Mouse (Mus musculus) kidney, postnatal 0 days (tissue): ENCODE results near the gene Ryr1. TPM values are rescaled to one million over a fixed set of nuclear protein-coding genes. Genes with fewer than 3 reads are reported as not detected.
A peak's percentile ranks its signal among the peaks of the same experiment; 100 is the strongest.

Experiments used
- ATAC-seq: fragments of 200-750 bp; cut with Nextera tagmentation; replicated peaks from 2 replicates; pipeline ENCODE4 v1.8.0; 2017; ENCODE audit warnings: low read depth, moderate number of reproducible peaks, moderate TSS enrichment, moderate library complexity; ENCODE audit not compliant: low FRiP score
- DNase-seq: peaks from one replicate; pipeline ENCODE4 v3.0.0-alpha.2; 2016; ENCODE audit warnings: low spot score
- H3K27ac ChIP-seq: fragments of 300-500 bp; sonication (generic); 2 replicates; pipeline ENCODE4 v1.5.1; 2014; ENCODE audit warnings: mild to moderate bottlenecking
- H3K27me3 ChIP-seq: fragments of 300-500 bp; sonication (generic); 2 replicates; pipeline ENCODE4 v1.6.1; 2014; ENCODE audit warnings: low read length, mixed read lengths; ENCODE audit not compliant: insufficient read depth
- H3K36me3 ChIP-seq: fragments of 300-500 bp; sonication (generic); 2 replicates; pipeline ENCODE4 v1.6.1; 2014; ENCODE audit warnings: low read length, mixed read lengths; ENCODE audit not compliant: insufficient read depth
- H3K4me1 ChIP-seq: fragments of 300-500 bp; sonication (generic); replicated peaks from 2 replicates; pipeline ENCODE4 v1.6.1; 2014; ENCODE audit warnings: antibody characterized with exemption, low read length, mixed read lengths; ENCODE audit not compliant: insufficient read depth
- H3K4me2 ChIP-seq: fragments of 300-500 bp; sonication (generic); 2 replicates; pipeline ENCODE4 v1.6.1; 2014; ENCODE audit warnings: mild to moderate bottlenecking, low read length, moderate library complexity, mixed read lengths
- H3K4me3 ChIP-seq: fragments of 300-500 bp; sonication (generic); replicated peaks from 2 replicates; pipeline ENCODE4 v1.5.1; 2014; ENCODE audit warnings: low read depth, low read length
- H3K9ac ChIP-seq: fragments of 300-500 bp; sonication (generic); 2 replicates; pipeline ENCODE4 v1.6.1; 2014; ENCODE audit warnings: low read depth, low read length
- H3K9me3 ChIP-seq: fragments of 300-500 bp; sonication (generic); replicated peaks from 2 replicates; pipeline ENCODE4 v1.6.1; 2016; ENCODE audit warnings: low read length, inconsistent platforms, mixed read lengths
- CTCF ChIP-seq: IDR thresholded peaks from 2 replicates; pipeline ENCODE4 v1.5.1; 2016; ENCODE audit warnings: antibody characterized with exemption, low read depth, mild to moderate bottlenecking, moderate library complexity
- WGBS: fragments of 180-500 bp; shearing (Covaris S2); extraction: QIAGEN DNeasy Blood & Tissue Kit; methylation state at CpG from one replicate; pipeline ENCODE4 v1.1.7; 2014; 5-methylcytosine and 5-hydroxymethylcytosine counted together
- polyA plus RNA-seq: library from polyadenylated mRNA; unstranded; fragments of >200 nt; fragmentation: Nextera tagmentation; extraction: Ambion mirVana; gene quantifications from 2 replicates; pipeline ENCODE4 v1.2.1, GENCODE M21; 2015

Ryr1 gene
- polyA plus RNA-seq, 1 experiment from 2014 or later: 0.17 TPM

GRCm38 (mm10) chr7:29052821-29053220 is 72.2 kb downstream of the Ryr1 start:
- Histone ChIP-seq H3K4me2 (peak overlapping the region; percentile 34; the same call in 1 of the 2 replicates), H3K9ac (no peak overlapping the region), H3K4me1 (no peaks in the 10 kb centered on the region), H3K9me3 (no peaks in the 10 kb centered on the region), H3K4me3 (0 out of 2 replicates have a peak overlapping the region, but pooled peaks have one; percentile 1), H3K36me3 (no peaks in the 10 kb centered on the region), H3K27me3 (peaks cover 23% of the 10 kb centered on the region), H3K27ac (no peak overlapping the region)
- WGBS: 4% methylated on average over 19 of the region's 19 CpGs
- no peak for DNase-seq
- no peak for TF ChIP-seq CTCF
- no peak for ATAC-seq

GRCm38 (mm10) chr7:29050797-29051196 is 74.2 kb downstream of the Ryr1 start:
- H3K9ac ChIP-seq: no peak overlapping the region
- no peaks in the 10 kb centered on the region for H3K4me1 ChIP-seq
- no peak overlapping the region for H3K4me2 ChIP-seq
- 65% methylated on average over 2 of the region's 2 CpGs for whole genome bisulfite sequencing
- no peak overlapping the region for H3K4me3 ChIP-seq
- ATAC-seq (no peak), DNase-seq (peak; percentile 75)
- H3K27ac ChIP-seq: no peak overlapping the region
- peaks cover 23% of the 10 kb centered on the region for H3K27me3 ChIP-seq
- no peaks in the 10 kb centered on the region for H3K9me3 ChIP-seq
- peak; percentile 79 for TF ChIP-seq CTCF
- H3K36me3 ChIP-seq: no peaks in the 10 kb centered on the region

- Histone ChIP-seq H3K27ac (no peak overlapping the region), H3K4me3 (no peak overlapping the region), H3K4me1 (peaks cover 8% of the 10 kb centered on the region; the same call in 1 of the 2 replicates), H3K9ac (no peak overlapping the region), H3K9me3 (no peaks in the 10 kb centered on the region), H3K36me3 (no peaks in the 10 kb centered on the region), H3K4me2 (no peak overlapping the region), H3K27me3 (peaks cover 14% of the 10 kb centered on the region)
- 80% methylated on average over 11 of the region's 11 CpGs for WGBS
- no peak for TF ChIP-seq CTCF
- DNase-seq (no peak), ATAC-seq (no peak)
Measured at GRCm38 (mm10) chr7:29048615-29049014, 76.4 kb downstream of the Ryr1 start.

- no peaks in the 10 kb centered on the region for H3K36me3 ChIP-seq
- ATAC-seq (no peak), DNase-seq (no peak)
- no peak overlapping the region for H3K9ac ChIP-seq
- peaks cover 10% of the 10 kb centered on the region; the same call in 1 of the 2 replicates for H3K27me3 ChIP-seq
- H3K27ac ChIP-seq: no peak overlapping the region
- peak; percentile 37; the same call in 1 of the 2 replicates for TF ChIP-seq CTCF
- peaks cover 9% of the 10 kb centered on the region; the same call in 1 of the 2 replicates for H3K4me1 ChIP-seq
- H3K4me2 ChIP-seq: no peak overlapping the region
- no peaks in the 10 kb centered on the region for H3K9me3 ChIP-seq
- WGBS: 93% methylated on average over 3 of the region's 3 CpGs
- no peak overlapping the region for H3K4me3 ChIP-seq
Measured at GRCm38 (mm10) chr7:29048070-29048469, 76.9 kb downstream of the Ryr1 start.

- no peaks in the 10 kb centered on the region for H3K27me3 ChIP-seq
- no peak for DNase-seq
- no peak overlapping the region for H3K4me3 ChIP-seq
- H3K4me2 ChIP-seq: no peak overlapping the region
- peaks cover 12% of the 10 kb centered on the region; the same call in 1 of the 2 replicates for H3K4me1 ChIP-seq
- H3K36me3 ChIP-seq: no peaks in the 10 kb centered on the region
- H3K9me3 ChIP-seq: no peaks in the 10 kb centered on the region
- no peak overlapping the region for H3K27ac ChIP-seq
- no peak overlapping the region for H3K9ac ChIP-seq
- ATAC-seq: 0 out of 2 replicates have a peak, but pooled peaks have one; percentile 31
- TF ChIP-seq CTCF: no peak
- WGBS: 8% methylated on average over 12 of the region's 12 CpGs
Measured at GRCm38 (mm10) chr7:29046533-29046932, 78.4 kb downstream of the Ryr1 start.

GRCm38 (mm10) chr7:29044302-29044701 is 80.7 kb downstream of the Ryr1 start:
- no peak overlapping the region for H3K9ac ChIP-seq
- TF ChIP-seq CTCF: no peak
- peak; percentile 43; the same call in 1 of the 2 replicates for ATAC-seq
- no peaks in the 10 kb centered on the region for H3K9me3 ChIP-seq
- H3K4me3 ChIP-seq: no peak overlapping the region
- peak; percentile 27 for DNase-seq
- H3K4me1 ChIP-seq: peaks cover 14% of the 10 kb centered on the region; the same call in 1 of the 2 replicates
- no peak overlapping the region for H3K27ac ChIP-seq
- no peaks in the 10 kb centered on the region for H3K27me3 ChIP-seq
- 65% methylated on average over 9 of the region's 9 CpGs for WGBS
- H3K36me3 ChIP-seq: no peaks in the 10 kb centered on the region
- H3K4me2 ChIP-seq: no peak overlapping the region

- H3K27ac ChIP-seq: peak overlapping the region; percentile 56
- H3K27me3 ChIP-seq: no peaks in the 10 kb centered on the region
- H3K4me3 ChIP-seq: no peak overlapping the region
- H3K36me3 ChIP-seq: no peaks in the 10 kb centered on the region
- peaks cover 14% of the 10 kb centered on the region; the same call in 1 of the 2 replicates for H3K4me1 ChIP-seq
- ATAC-seq (no peak; the same call in 1 of the 2 replicates), DNase-seq (peak; percentile 35)
- no peak overlapping the region for H3K9ac ChIP-seq
- TF ChIP-seq CTCF: no peak
- no peaks in the 10 kb centered on the region for H3K9me3 ChIP-seq
- WGBS: 44% methylated on average over 11 of the region's 11 CpGs
- peak overlapping the region; percentile 35; the same call in 1 of the 2 replicates for H3K4me2 ChIP-seq
Measured at GRCm38 (mm10) chr7:29043674-29044057, 81.3 kb downstream of the Ryr1 start.
